Mouse (Mus musculus) limb, embryonic 10.5 days (tissue): ENCODE measurements around the gene Sft2d1. TPM values are rescaled to one million over a fixed set of nuclear protein-coding genes. Genes with fewer than 3 reads are reported as not detected.

ENCODE experiments used
- polyA plus RNA-seq: library from polyadenylated mRNA; unstranded; fragments of >200 nt; fragmentation: Nextera tagmentation; extraction: Ambion mirVana; gene quantifications from 2 replicates; pipeline ENCODE4 v1.2.1, GENCODE M21; 2016

Gene Sft2d1
- polyA plus RNA-seq, 1 experiment from 2014 or later: 57.0 TPM

Other genes with a start within 250 kb of the Sft2d1 start
- not detected in 2 replicates for gene Gm49673, start 163.3 kb upstream of the Sft2d1 start, polyA plus RNA-seq
- 24.0 and 27.0 TPM in 2 replicates for gene Rnaset2a, start 163.0 kb upstream of the Sft2d1 start, polyA plus RNA-seq
- 54.1 and 55.2 TPM in 2 replicates for gene Fgfr1op, start 145.6 kb upstream of the Sft2d1 start, polyA plus RNA-seq
- gene Ccr6, start 75.1 kb upstream of the Sft2d1 start, polyA plus RNA-seq: not detected in 2 replicates
- 81.4 and 84.6 TPM in 2 replicates for gene Mpc1, start 28.2 kb upstream of the Sft2d1 start, polyA plus RNA-seq
- gene Prr18, start 26.4 kb downstream of the Sft2d1 start, polyA plus RNA-seq: 0.29 and 0.31 TPM in 2 replicates
- gene T2, start 44.9 kb downstream of the Sft2d1 start, polyA plus RNA-seq: 0.75 and 1.1 TPM in 2 replicates
- 0.93 and 1.2 TPM in 2 replicates for gene T, start 123.3 kb downstream of the Sft2d1 start, polyA plus RNA-seq
- gene Pde10a, start 214.3 kb downstream of the Sft2d1 start, polyA plus RNA-seq: 1.6 and 1.9 TPM in 2 replicates